Mouse (Mus musculus) CH12.LX (cell line): ENCODE measurements around the gene Cped1.

Experiments used
- CHD2 ChIP-seq: IDR thresholded peaks from 2 replicates; pipeline ENCODE4 v1.6.1; 2011; ENCODE audit warnings: low read length, improper control_type of control experiment
- CTCF ChIP-seq, 2 experiments: IDR thresholded peaks in 1 of 2; conservative IDR thresholded peaks in 1 of 2; 2 replicates each; pipeline ENCODE4 v1.5.1; 2011 to 2012; ENCODE audit warnings: low read depth in 2 of 2, low read length in 2 of 2, improper control_type of control experiment in 1 of 2, inconsistent platforms in 1 of 2, mild to moderate bottlenecking in 1 of 2, moderate library complexity in 1 of 2
- E2F4 ChIP-seq: IDR thresholded peaks from 2 replicates; pipeline ENCODE4 v1.6.1; 2011; ENCODE audit warnings: low read depth, low read length, improper control_type of control experiment; ENCODE audit not compliant: insufficient replicate concordance
- EP300 ChIP-seq: IDR thresholded peaks from 2 replicates; pipeline ENCODE4 v1.6.1; 2011; ENCODE audit warnings: low read length, improper control_type of control experiment
- GABPA ChIP-seq: IDR thresholded peaks from 2 replicates; pipeline ENCODE4 v1.6.1; 2012; ENCODE audit warnings: low read depth, low read length, improper control_type of control experiment, inconsistent platforms; ENCODE audit not compliant: insufficient replicate concordance
- MAZ ChIP-seq: IDR thresholded peaks from 2 replicates; pipeline ENCODE4 v1.6.1; 2012; ENCODE audit warnings: low read depth, mild to moderate bottlenecking, inconsistent platforms, low read length, improper control_type of control experiment, moderate library complexity
- MXI1 ChIP-seq: IDR thresholded peaks from 2 replicates; pipeline ENCODE4 v1.6.1; 2011; ENCODE audit warnings: mild to moderate bottlenecking, low read depth, low read length, improper control_type of control experiment
- NELFE ChIP-seq: IDR thresholded peaks from 2 replicates; pipeline ENCODE4 v1.6.1; 2011; ENCODE audit warnings: low read depth, low read length, improper control_type of control experiment
- POLR2A ChIP-seq: IDR thresholded peaks from 2 replicates; pipeline ENCODE4 v1.6.1; 2011; ENCODE audit warnings: low read depth, mild to moderate bottlenecking, improper control_type of control experiment, low read length
- SMC3 ChIP-seq: IDR thresholded peaks from 2 replicates; pipeline ENCODE4 v1.6.1; 2011; ENCODE audit warnings: low read depth, low read length, improper control_type of control experiment
- USF1 ChIP-seq: IDR thresholded peaks from 2 replicates; pipeline ENCODE4 v1.6.1; 2014; ENCODE audit warnings: low read depth, mild to moderate bottlenecking, inconsistent platforms, low read length, improper control_type of control experiment
- ZKSCAN1 ChIP-seq: IDR thresholded peaks from 2 replicates; pipeline ENCODE4 v1.6.1; 2012; ENCODE audit warnings: low read depth, inconsistent platforms, low read length, improper control_type of control experiment, borderline replicate concordance
- ZMIZ1 ChIP-seq: IDR thresholded peaks from 2 replicates; pipeline ENCODE4 v1.6.1; 2012; ENCODE audit warnings: low read depth, mild to moderate bottlenecking, inconsistent platforms, low read length, improper control_type of control experiment

GRCm38 (mm10) chr6:22012099-22012498, 26.4 kb downstream of the Cped1 start:
- TF ChIP-seq MAZ: no peak
- TF ChIP-seq CTCF (conservative IDR thresholded peaks at IDR 0.05 in 1 of 2, IDR thresholded peaks at IDR 0.05 in 1 of 2; ENCODE audit: low read depth in 2 of 2, low read length in 2 of 2): no peak
- TF ChIP-seq ZMIZ1: no peak
- no peak for TF ChIP-seq E2F4
- no peak for TF ChIP-seq EP300
- TF ChIP-seq USF1: no peak
- no peak for TF ChIP-seq SMC3
- no peak for TF ChIP-seq POLR2A
- no peak for TF ChIP-seq NELFE
- no peak for TF ChIP-seq ZKSCAN1
- no peak for TF ChIP-seq MXI1
- TF ChIP-seq GABPA: no peak
- TF ChIP-seq CHD2: no peak
